Mouse (Mus musculus) mouse embryonic stem cell (cell line): ENCODE data around the gene Ccdc177.
"Not testable (repeated sequence)": the region's sequence is repeated elsewhere in the genome, so short reads cannot be mapped to it uniquely, and the experiment has no call there.

ENCODE experiments used
- in situ Hi-C, 2 experiments: fragments of 300-500 bp; cut with MboI; formaldehyde crosslinking; loops; 1 replicate in 1 of 2; 3 replicates in 1 of 2; pipeline ENCODE4 v1.14.3; 2019 to 2020; ENCODE audit warnings: low sequenced_read_pairs in 2 of 2, low pct_unique_long_range_greater_than_20kb in 1 of 2, mixed read lengths in 1 of 2; ENCODE audit not compliant: unreplicated experiment in 1 of 2

Gene Ccdc177

GRCm38 (mm10) chr12:80760396-80760801, at the start of gene Ccdc177:
Gene Ccdc177 (minus strand): TSS chr12:80760687.
- in situ Hi-C loops, result no loop called here

GRCm38 (mm10) chr12:80810005-80810404, 49.5 kb upstream of the Ccdc177 start:
- in situ Hi-C loops, result no loop called here

GRCm38 (mm10) chr12:80807451-80808085, 47.1 kb upstream of the Ccdc177 start:
- in situ Hi-C loops, result no loop called here

- in situ Hi-C loops, result no loop called here
Observed at GRCm38 (mm10) chr12:80804861-80805428, 44.5 kb upstream of the Ccdc177 start.

GRCm38 (mm10) chr12:80803924-80804323, 43.4 kb upstream of the Ccdc177 start:
- in situ Hi-C loops, result no loop called here

- in situ Hi-C loops, result no loop called here
Observed at GRCm38 (mm10) chr12:80801443-80801842, 41.0 kb upstream of the Ccdc177 start.

- in situ Hi-C loops, result no loop called here
Observed at GRCm38 (mm10) chr12:80800156-80800555, 39.7 kb upstream of the Ccdc177 start.

- in situ Hi-C loops, result no loop called here
Observed at GRCm38 (mm10) chr12:80798271-80798670, 37.8 kb upstream of the Ccdc177 start.

- in situ Hi-C loops, result no loop called here
Observed at GRCm38 (mm10) chr12:80794935-80795785, 34.7 kb upstream of the Ccdc177 start.

- in situ Hi-C loops, result no loop called here
Observed at GRCm38 (mm10) chr12:80794522-80794921, 34.0 kb upstream of the Ccdc177 start.

GRCm38 (mm10) chr12:80793535-80793934, 33.0 kb upstream of the Ccdc177 start:
- in situ Hi-C loops, result no loop called here

GRCm38 (mm10) chr12:80792867-80793266, 32.4 kb upstream of the Ccdc177 start:
- in situ Hi-C loops, result no loop called here

- in situ Hi-C loops, result no loop called here
Observed at GRCm38 (mm10) chr12:80791571-80792444, 31.3 kb upstream of the Ccdc177 start.

GRCm38 (mm10) chr12:80790700-80791570, 30.4 kb upstream of the Ccdc177 start:
- in situ Hi-C loops, result no loop called here

- in situ Hi-C loops, result no loop called here
Observed at GRCm38 (mm10) chr12:80789849-80790694, 29.6 kb upstream of the Ccdc177 start, which contains the start of gene Susd6. Gene Susd6 (plus strand): TSS chr12:80790510.

- in situ Hi-C loops, result not testable (repeated sequence)
Observed at GRCm38 (mm10) chr12:80789276-80789675, 28.8 kb upstream of the Ccdc177 start.

GRCm38 (mm10) chr12:80788188-80788587, 27.7 kb upstream of the Ccdc177 start:
- in situ Hi-C loops, result no loop called here
